Mouse (Mus musculus): ENCODE data around the gene Pola1.
"Not testable (repeated sequence)": the region's sequence is repeated elsewhere in the genome, so short reads cannot be mapped to it uniquely, and the experiment has no call there.

Pola1 gene

GRCm38 (mm10) chrX:93429738-93430260, 202.2 kb downstream of the Pola1 start:
- no peak for DNase-seq (ENCODE audit: extremely low spot score, low spot score)

GRCm38 (mm10) chrX:93428956-93429737, 202.8 kb downstream of the Pola1 start:
- DNase-seq (ENCODE audit: extremely low spot score, low spot score): no peak

GRCm38 (mm10) chrX:93400871-93401270, 231.1 kb downstream of the Pola1 start:
- DNase-seq (ENCODE audit: extremely low spot score, low spot score): not testable (repeated sequence)

- DNase-seq (ENCODE audit: extremely low spot score, low spot score): no peak
Observed at GRCm38 (mm10) chrX:93397089-93397488, 234.9 kb downstream of the Pola1 start.

GRCm38 (mm10) chrX:93377285-93377972, 254.5 kb downstream of the Pola1 start:
- DNase-seq (ENCODE audit: extremely low spot score, low spot score): no peak

GRCm38 (mm10) chrX:93373503-93373902, 258.5 kb downstream of the Pola1 start:
- no peak for DNase-seq (ENCODE audit: extremely low spot score, low spot score)

- DNase-seq (ENCODE audit: extremely low spot score, low spot score): no peak
Observed at GRCm38 (mm10) chrX:93369708-93370107, 262.2 kb downstream of the Pola1 start.

- no peak for DNase-seq (ENCODE audit: extremely low spot score, low spot score)
Observed at GRCm38 (mm10) chrX:93368211-93368610, 263.7 kb downstream of the Pola1 start.

GRCm38 (mm10) chrX:93321336-93321735, 310.6 kb downstream of the Pola1 start:
- no peak for DNase-seq (ENCODE audit: extremely low spot score, low spot score)

- no peak for DNase-seq (ENCODE audit: extremely low spot score, low spot score)
Observed at GRCm38 (mm10) chrX:93319979-93320378, 312.0 kb downstream of the Pola1 start.

- no peak for DNase-seq (ENCODE audit: extremely low spot score, low spot score)
Observed at GRCm38 (mm10) chrX:93317577-93317976, 314.4 kb downstream of the Pola1 start.

- no peak for DNase-seq (ENCODE audit: extremely low spot score, low spot score)
Observed at GRCm38 (mm10) chrX:93305780-93306179, 326.2 kb downstream of the Pola1 start.

- no peak for DNase-seq (ENCODE audit: extremely low spot score, low spot score)
Observed at GRCm38 (mm10) chrX:93301798-93302197, 330.2 kb downstream of the Pola1 start.

- no peak for DNase-seq (ENCODE audit: extremely low spot score, low spot score)
Observed at GRCm38 (mm10) chrX:93300183-93300815, 331.7 kb downstream of the Pola1 start.

- DNase-seq (ENCODE audit: extremely low spot score, low spot score): no peak
Observed at GRCm38 (mm10) chrX:93299771-93300170, 332.2 kb downstream of the Pola1 start.

- no peak for DNase-seq (ENCODE audit: extremely low spot score, low spot score)
Observed at GRCm38 (mm10) chrX:93299046-93299626, 332.8 kb downstream of the Pola1 start.

GRCm38 (mm10) chrX:93297001-93297441, 334.9 kb downstream of the Pola1 start:
- no peak for DNase-seq (ENCODE audit: extremely low spot score, low spot score)

- DNase-seq (ENCODE audit: extremely low spot score, low spot score): no peak
Observed at GRCm38 (mm10) chrX:93295819-93296218, 336.1 kb downstream of the Pola1 start.

- DNase-seq (ENCODE audit: extremely low spot score, low spot score): peak; percentile 42
Observed at GRCm38 (mm10) chrX:93294736-93295490, 337.0 kb downstream of the Pola1 start.

GRCm38 (mm10) chrX:93292031-93292430, 339.9 kb downstream of the Pola1 start:
- no peak for DNase-seq (ENCODE audit: extremely low spot score, low spot score)

- peak; percentile 46 for DNase-seq (ENCODE audit: extremely low spot score, low spot score)
Observed at GRCm38 (mm10) chrX:93289851-93290380, 342.0 kb downstream of the Pola1 start.
